ENCODE assay signal across 8 mouse cellular contexts in genomic region chr2:19657158-19657874, GRCm38 (mm10). TPM values are rescaled to one million over a fixed set of nuclear protein-coding genes. Genes with fewer than 3 reads are reported as not detected.
DNase-seq lines count a peak whose midpoint lies in the region; ATAC-seq and TF ChIP-seq lines count a peak whose summit lies in the region.

Gene Otud1, plus strand, starts transcription at chr2:19657752.

- under 1% methylated on average over 62 of the region's 62 CpGs for WGBS in heart, embryonic 10.5 days
- WGBS in kidney, embryonic 14.5 days = under 1% methylated on average over 48 of the region's 62 CpGs
- under 1% methylated on average over 47 of the region's 62 CpGs for WGBS in limb, embryonic 14.5 days
- WGBS in midbrain, embryonic 16.5 days = under 1% methylated on average over 61 of the region's 62 CpGs
- under 1% methylated on average over 62 of the region's 62 CpGs for whole genome bisulfite sequencing in spleen, adult 2 months

- TF ChIP-seq POLR2A in limb, embryonic 14.5 days (IDR thresholded peaks at IDR 0.05; ENCODE audit: borderline replicate concordance, extremely low read depth, insufficient read depth, insufficient read length) = 0 out of 2 replicates have a peak, but pooled peaks have one; percentile 26
- TF ChIP-seq POLR2A in spleen, adult 2 months (IDR thresholded peaks at IDR 0.05; ENCODE audit: low read depth, low read length) = peak; percentile 72

- H3K9me3 ChIP-seq in erythroblast, embryonic 14.5 days (ENCODE audit: control insufficient read depth, low read length) = peaks cover 4% of the 10 kb centered on the region
- no peaks in the 10 kb centered on the region for H3K9me3 ChIP-seq in heart, embryonic 10.5 days
- no peaks in the 10 kb centered on the region for H3K9me3 ChIP-seq in kidney, embryonic 14.5 days (ENCODE audit: control insufficient read depth, low read length)
- H3K9me3 ChIP-seq in limb, embryonic 14.5 days (ENCODE audit: control insufficient read depth, low read length) = no peaks in the 10 kb centered on the region
- H3K9me3 ChIP-seq in midbrain, embryonic 16.5 days (replicated peaks; ENCODE audit: control insufficient read depth, low read length, poor library complexity, severe bottlenecking) = no peaks in the 10 kb centered on the region

- ATAC-seq in kidney, embryonic 14.5 days (ENCODE audit: low FRiP score, low TSS enrichment) = peak; percentile 98
- ATAC-seq in limb, embryonic 14.5 days (ENCODE audit: low FRiP score, low read depth) = peak; percentile 96
- ATAC-seq in midbrain, embryonic 16.5 days = peak; percentile 97

- peak within 1 kb of the TSS; percentile 80 for H3K4me3 ChIP-seq in erythroblast, embryonic 14.5 days (replicated peaks)
- H3K4me3 ChIP-seq in heart, embryonic 10.5 days = peak within 1 kb of the TSS; percentile 89
- H3K4me3 ChIP-seq in kidney, embryonic 14.5 days (ENCODE audit: low read length) = peak within 1 kb of the TSS; percentile 75
- H3K4me3 ChIP-seq in limb, embryonic 14.5 days (replicated peaks; ENCODE audit: low read length) = peak within 1 kb of the TSS; percentile 69
- H3K4me3 ChIP-seq in midbrain, embryonic 16.5 days (ENCODE audit: low read depth, low read length) = peak within 1 kb of the TSS; percentile 83
- H3K4me3 ChIP-seq in spleen, adult 2 months (ENCODE audit: extremely low read depth, insufficient read depth, insufficient read length) = peak within 1 kb of the TSS; percentile 91

- peak within 1 kb of the TSS; percentile 97 for H3K27ac ChIP-seq in heart, embryonic 10.5 days
- H3K27ac ChIP-seq in kidney, embryonic 14.5 days (ENCODE audit: low read depth, low read length) = peak within 1 kb of the TSS; percentile 74
- H3K27ac ChIP-seq in limb, embryonic 14.5 days (replicated peaks; ENCODE audit: low read depth, low read length) = peak within 1 kb of the TSS; percentile 81
- peak within 1 kb of the TSS; percentile 81 for H3K27ac ChIP-seq in midbrain, embryonic 16.5 days (ENCODE audit: low read length)
- peak within 1 kb of the TSS; percentile 95 for H3K27ac ChIP-seq in spleen, adult 2 months (ENCODE audit: insufficient read depth, low read length)

- no peaks in the 10 kb centered on the region for H3K36me3 ChIP-seq in erythroblast, embryonic 14.5 days (ENCODE audit: control insufficient read depth)
- no peaks in the 10 kb centered on the region for H3K36me3 ChIP-seq in heart, embryonic 10.5 days
- no peaks in the 10 kb centered on the region for H3K36me3 ChIP-seq in kidney, embryonic 14.5 days (ENCODE audit: control insufficient read depth, insufficient read depth, low read length)
- H3K36me3 ChIP-seq in limb, embryonic 14.5 days (ENCODE audit: control insufficient read depth, insufficient read depth, low read length) = no peaks in the 10 kb centered on the region
- H3K36me3 ChIP-seq in midbrain, embryonic 16.5 days (ENCODE audit: control insufficient read depth, insufficient read depth, low read length) = no peaks in the 10 kb centered on the region
- no peaks in the 10 kb centered on the region for H3K36me3 ChIP-seq in spleen, adult 2 months (ENCODE audit: control insufficient read depth, insufficient read depth, low read length)

- H3K4me1 ChIP-seq in erythroblast, embryonic 14.5 days (ENCODE audit: control insufficient read depth) = peaks cover 30% of the 10 kb centered on the region
- no peaks in the 10 kb centered on the region for H3K4me1 ChIP-seq in heart, embryonic 10.5 days
- H3K4me1 ChIP-seq in kidney, embryonic 14.5 days (ENCODE audit: control insufficient read depth, insufficient read depth, low read length) = no peaks in the 10 kb centered on the region
- H3K4me1 ChIP-seq in limb, embryonic 14.5 days (ENCODE audit: control insufficient read depth, insufficient read depth, low read length) = peaks cover 10% of the 10 kb centered on the region; the same call in 1 of the 2 replicates
- peaks cover 13% of the 10 kb centered on the region for H3K4me1 ChIP-seq in midbrain, embryonic 16.5 days (ENCODE audit: control insufficient read depth, insufficient read depth, low read length)
- H3K4me1 ChIP-seq in spleen, adult 2 months (ENCODE audit: control insufficient read depth, insufficient read depth, insufficient read length) = peaks cover 9% of the 10 kb centered on the region

- H3K4me2 ChIP-seq in kidney, embryonic 14.5 days (replicated peaks; ENCODE audit: low read depth, low read length) = peak within 1 kb of the TSS; percentile 89
- H3K4me2 ChIP-seq in limb, embryonic 14.5 days (replicated peaks; ENCODE audit: low read depth, low read length, severe bottlenecking) = peak within 1 kb of the TSS; percentile 70
- H3K4me2 ChIP-seq in midbrain, embryonic 16.5 days (ENCODE audit: low read length) = peak within 1 kb of the TSS; percentile 84

- TF ChIP-seq CTCF in spleen, adult 2 months (IDR thresholded peaks at IDR 0.05; ENCODE audit: extremely low read depth, insufficient read depth, insufficient read length, insufficient replicate concordance) = no peak

- H3K9ac ChIP-seq in kidney, embryonic 14.5 days (ENCODE audit: low read depth, low read length) = peak within 1 kb of the TSS; percentile 73
- H3K9ac ChIP-seq in limb, embryonic 14.5 days (ENCODE audit: low read depth, low read length, severe bottlenecking) = peak within 1 kb of the TSS; percentile 71
- peak within 1 kb of the TSS; percentile 80 for H3K9ac ChIP-seq in midbrain, embryonic 16.5 days (ENCODE audit: low read depth, low read length)

- H3K27me3 ChIP-seq in erythroblast, embryonic 14.5 days (ENCODE audit: control insufficient read depth) = peaks cover 52% of the 10 kb centered on the region
- peaks cover 17% of the 10 kb centered on the region; the same call in 1 of the 2 replicates for H3K27me3 ChIP-seq in heart, embryonic 10.5 days (ENCODE audit: insufficient read depth, poor library complexity, severe bottlenecking)
- H3K27me3 ChIP-seq in kidney, embryonic 14.5 days (ENCODE audit: control insufficient read depth, insufficient read depth, low read length) = peaks cover 31% of the 10 kb centered on the region
- peaks cover 12% of the 10 kb centered on the region for H3K27me3 ChIP-seq in limb, embryonic 14.5 days (ENCODE audit: control insufficient read depth, insufficient read depth, low read length)
- peaks cover 6% of the 10 kb centered on the region for H3K27me3 ChIP-seq in midbrain, embryonic 16.5 days (ENCODE audit: control insufficient read depth, insufficient read depth, low read depth, low read length)
- no peaks in the 10 kb centered on the region for H3K27me3 ChIP-seq in spleen, adult 2 months (ENCODE audit: control insufficient read depth, insufficient read depth, low read length)

- peak; percentile 98 for DNase-seq in B cell, adult 2 months
- peak; percentile 85 for DNase-seq in brain, embryonic 18.5 days (ENCODE audit: low read depth, low spot score)
- peak; percentile 97 for DNase-seq in heart, embryonic 10.5 days (ENCODE audit: low spot score)
- peak; percentile 95 for DNase-seq in limb, embryonic 14.5 days (ENCODE audit: low spot score)
- peak; percentile 93 to 96 for DNase-seq in spleen, adult 2 months (ENCODE audit: low read depth in 1 of 2, low spot score in 2 of 2)

RNA-seq across cellular contexts. Expression of gene Otud1, which starts in this region (rescaled TPM):
- 1.0 and 1.1 TPM in 2 replicates for polyA plus RNA-seq in erythroblast, embryonic 14.5 days (2012)
- polyA plus RNA-seq in heart, embryonic 10.5 days (2016; fragmentation: Nextera tagmentation; extraction: Ambion mirVana) = 3.1 and 4.1 TPM in 2 replicates
- 1.9 TPM in 2 replicates for polyA plus RNA-seq in kidney, embryonic 14.5 days (2014; fragmentation: Nextera tagmentation; extraction: Ambion mirVana)
- 2.5 and 2.6 TPM in 2 replicates for polyA plus RNA-seq in limb, embryonic 14.5 days (2012; rRNA removed)
- polyA plus RNA-seq in limb, embryonic 14.5 days (2014; fragmentation: Nextera tagmentation; extraction: Ambion mirVana) = 1.6 and 2.1 TPM in 2 replicates
- polyA plus RNA-seq in midbrain, embryonic 16.5 days (2015; fragmentation: Nextera tagmentation; extraction: Ambion mirVana) = 0.80 and 1.1 TPM in 2 replicates
- 12.4 and 25.5 TPM in 2 replicates for polyA plus RNA-seq in spleen, adult 2 months (2012; rRNA removed)

Comparison
In these comparisons a context has a peak if more than half of its experiments do, and no peak if none do; other contexts are left out.
1. Peak in every context shown above with its lines: DNase-seq, ATAC-seq, H3K4me3 ChIP-seq and H3K27ac ChIP-seq.